Mouse (Mus musculus) myocyte (in vitro differentiated cells): ENCODE data around the gene Jmjd6.
A peak's percentile ranks its signal among the peaks of the same experiment; 100 is the strongest.

Experiments used
- CEBPB ChIP-seq: IDR thresholded peaks from 2 replicates; pipeline ENCODE4 v1.6.1; 2011; ENCODE audit warnings: mild to moderate bottlenecking, moderate library complexity; ENCODE audit not compliant: poor library complexity, insufficient read depth, severe bottlenecking
- E2F4 ChIP-seq: IDR thresholded peaks from one replicate; pipeline ENCODE4 v1.6.1; 2011; ENCODE audit warnings: mild to moderate bottlenecking, control low read depth, moderate library complexity; ENCODE audit not compliant: insufficient read depth
- MAX ChIP-seq: IDR thresholded peaks from one replicate; pipeline ENCODE4 v1.6.1; 2011; ENCODE audit warnings: low read depth, mild to moderate bottlenecking, control low read depth
- MYOG ChIP-seq, 3 experiments: IDR thresholded peaks; one replicate each; pipeline ENCODE4 v1.6.1; 2011; ENCODE audit warnings: control low read depth in 2 of 3, low read depth in 2 of 3, mild to moderate bottlenecking in 2 of 3; ENCODE audit not compliant: insufficient read length in 2 of 3, control insufficient read depth in 1 of 3, insufficient read depth in 1 of 3
- POLR2A ChIP-seq: IDR thresholded peaks from one replicate; pipeline ENCODE4 v1.6.1; 2011; ENCODE audit warnings: low read depth, mild to moderate bottlenecking, control low read depth, moderate library complexity; ENCODE audit not compliant: insufficient read length

DNA sequence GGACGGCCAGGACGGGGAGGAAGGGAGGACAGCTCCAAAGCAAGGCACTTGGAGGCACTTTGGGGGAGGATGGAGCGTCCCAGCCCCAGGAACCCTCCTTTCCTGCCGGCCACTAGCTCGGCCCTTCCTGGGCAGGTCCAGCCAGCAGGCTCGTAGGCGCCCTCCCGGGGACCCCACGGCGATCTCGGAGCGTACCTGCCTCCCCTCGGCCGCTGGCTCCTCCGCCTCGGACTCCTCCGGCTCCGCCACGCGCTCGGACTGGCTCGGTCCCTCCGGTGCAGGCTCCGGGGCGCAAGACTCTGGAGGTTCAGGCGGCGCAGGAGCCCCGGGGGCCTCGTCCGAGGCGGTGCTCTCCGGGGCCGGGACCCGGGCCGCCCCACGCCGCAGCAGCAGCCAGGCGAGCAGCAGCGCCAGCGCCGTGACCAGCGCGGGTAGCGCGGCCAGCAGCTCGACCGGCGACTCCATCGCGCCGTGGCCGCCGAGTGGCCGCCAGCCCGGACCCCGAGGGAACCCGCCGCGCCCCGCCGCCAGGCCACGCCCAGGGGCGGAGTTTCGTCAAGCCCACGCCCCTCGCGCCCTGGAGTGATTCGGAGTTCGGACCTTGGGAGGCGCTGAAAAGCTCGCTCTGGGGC, 15.6 kb downstream of the Jmjd6 start, which contains the start of gene Mxra7:
- TF ChIP-seq POLR2A (peak; percentile 99), CEBPB (no peak), MAX (no peak), MYOG (IDR thresholded peaks at IDR 0.05; ENCODE audit: control insufficient read depth in 1 of 3, insufficient read depth in 1 of 3, insufficient read length in 2 of 3, low read depth in 2 of 3) (peak in 1 of 3 experiments; percentile 24), E2F4 (no peak)
